Mouse (Mus musculus) neutrophil, adult 5-6 weeks (primary cell): Measurements from ENCODE around the gene Dusp2. TPM values are rescaled to one million over a fixed set of nuclear protein-coding genes. Genes with fewer than 3 reads are reported as not detected.
A peak's percentile ranks its signal among the peaks of the same experiment; 100 is the strongest.

Experiments used
- ATAC-seq: fragments of 151-379, 151-347 bp; 2 replicates; pipeline ENCODE4 v1.8.0; 2017; ENCODE audit warnings: mild to moderate bottlenecking, moderate TSS enrichment; ENCODE audit not compliant: insufficient number of reproducible peaks, poor library complexity, low FRiP score, severe bottlenecking; ENCODE audit errors: extremely low read depth
- total RNA-seq: library from RNA; stranded (forward); fragments of 200-1000 nt; gene quantifications from 2 replicates; pipeline ENCODE4 v1.2.3, GENCODE M21; 2017

Gene Dusp2
- total RNA-seq, 1 experiment from 2014 or later, result 211 TPM

GRCm38 (mm10) chr2:127362459-127363281, 26.7 kb downstream of the Dusp2 start, which contains the start of gene Adra2b:
Adra2b (plus strand) TSS chr2:127363208.
- ATAC-seq, result peak; percentile 52; the same call in 1 of the 2 replicates

GRCm38 (mm10) chr2:127363282-127363652, 27.3 kb downstream of the Dusp2 start:
- ATAC-seq, result no peak; the same call in 1 of the 2 replicates

DNA sequence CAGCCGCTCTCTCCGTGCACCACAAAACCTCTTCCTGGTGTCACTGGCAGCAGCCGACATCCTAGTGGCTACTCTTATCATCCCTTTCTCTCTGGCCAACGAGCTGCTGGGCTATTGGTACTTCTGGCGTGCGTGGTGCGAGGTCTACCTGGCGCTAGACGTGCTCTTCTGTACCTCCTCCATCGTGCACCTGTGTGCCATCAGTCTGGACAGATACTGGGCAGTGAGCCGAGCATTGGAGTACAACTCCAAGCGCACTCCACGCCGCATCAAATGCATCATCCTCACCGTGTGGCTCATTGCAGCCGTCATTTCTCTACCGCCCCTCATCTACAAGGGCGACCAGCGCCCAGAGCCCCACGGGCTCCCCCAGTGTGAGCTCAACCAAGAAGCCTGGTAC, 27.7 kb downstream of the Dusp2 start:
- ATAC-seq, result no peak

- ATAC-seq, result no peak
Measured at GRCm38 (mm10) chr2:127364452-127364851, 28.5 kb downstream of the Dusp2 start.

GRCm38 (mm10) chr2:127367126-127367820, 31.3 kb downstream of the Dusp2 start:
- ATAC-seq, result no peak

GRCm38 (mm10) chr2:127369703-127370376, 33.9 kb downstream of the Dusp2 start:
- no peak for ATAC-seq

DNA sequence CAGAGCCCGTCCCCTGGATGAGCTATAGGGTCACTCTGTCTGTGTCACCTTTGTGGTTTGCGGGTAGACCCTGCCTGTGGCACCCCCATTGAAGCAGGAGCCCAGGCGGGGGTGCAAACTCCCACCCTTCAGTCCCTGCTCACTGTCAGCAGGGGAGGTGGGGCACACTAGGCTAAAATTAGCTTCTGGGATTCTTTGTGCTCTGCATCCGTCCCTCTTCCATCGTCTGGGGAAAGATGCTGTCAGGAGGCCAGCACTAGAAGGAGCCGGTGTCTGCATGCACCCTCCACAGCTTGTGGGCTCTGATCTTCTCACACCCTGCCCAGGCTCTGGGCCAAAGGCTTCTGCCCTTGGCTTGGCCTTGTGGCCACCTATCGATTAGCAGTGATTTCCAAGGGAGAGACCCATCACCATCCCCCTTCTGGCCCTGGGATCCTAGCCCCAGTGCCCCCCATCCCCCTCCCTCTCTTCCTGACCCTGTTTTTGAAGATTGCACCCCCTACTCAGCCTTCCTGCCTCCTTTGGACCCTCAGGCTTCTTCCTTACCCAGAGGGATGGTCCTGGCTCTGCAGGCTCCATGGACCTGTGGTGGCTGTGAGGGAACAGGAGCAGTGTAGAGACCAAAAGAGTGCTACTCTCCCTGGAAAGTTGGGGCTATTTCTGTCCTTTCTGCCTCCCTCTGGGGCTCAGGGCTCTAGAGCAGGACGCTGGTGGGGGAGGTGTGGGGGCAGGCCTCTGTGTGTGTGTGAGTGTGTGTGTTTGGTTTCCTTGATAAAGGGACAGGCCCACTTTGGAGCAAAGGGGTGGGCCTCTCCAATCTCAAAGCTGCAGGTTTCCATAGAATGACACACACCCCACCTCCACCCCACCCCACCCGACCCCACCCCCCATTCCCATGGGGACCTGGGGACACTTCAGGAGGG, 34.9 kb downstream of the Dusp2 start:
- no peak for ATAC-seq

DNA sequence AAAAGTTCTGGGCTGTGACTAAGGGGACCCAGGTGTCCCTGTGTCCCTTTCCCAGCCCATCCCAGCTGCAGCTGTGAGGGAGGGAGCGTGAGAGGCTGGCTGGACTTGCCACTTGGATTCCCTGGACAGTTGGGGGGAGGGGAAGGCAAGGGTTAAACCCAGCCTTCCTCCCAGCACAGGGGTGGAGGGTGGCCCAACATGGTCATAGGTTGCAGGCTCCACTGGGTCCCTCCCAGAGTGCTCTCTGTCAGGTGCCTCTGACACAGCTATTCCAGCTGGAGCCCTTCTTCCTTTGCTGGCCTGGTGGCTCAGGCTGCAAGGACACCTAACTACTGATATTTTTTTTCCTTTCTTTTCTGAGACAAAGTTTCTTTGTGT, 35.5 kb downstream of the Dusp2 start:
- no peak for ATAC-seq

- no peak for ATAC-seq
Measured at GRCm38 (mm10) chr2:127372082-127372481, 36.1 kb downstream of the Dusp2 start.

- ATAC-seq, result no peak
Measured at GRCm38 (mm10) chr2:127374131-127374530, 38.2 kb downstream of the Dusp2 start.

DNA sequence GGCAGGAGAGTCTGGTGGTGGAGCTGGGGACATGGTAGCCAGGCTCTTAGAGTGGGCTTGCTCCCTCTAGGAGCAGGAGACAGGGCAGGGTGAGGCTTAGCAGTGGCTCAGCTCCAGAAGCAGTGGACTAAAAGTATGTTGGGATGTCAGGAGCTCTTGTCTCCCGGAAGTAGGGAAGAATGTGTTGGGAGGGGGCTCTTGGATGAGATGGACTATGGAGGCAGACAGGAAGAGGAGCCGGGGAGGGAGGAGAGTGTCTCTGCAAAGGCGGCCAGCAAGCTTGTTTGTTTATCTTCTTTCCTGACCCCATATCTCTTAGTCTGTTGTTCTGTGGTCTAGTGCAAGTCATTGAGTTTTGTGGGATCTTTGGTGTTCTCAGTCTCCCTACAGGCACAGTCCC, 39.1 kb downstream of the Dusp2 start:
- ATAC-seq, result no peak

- 0 out of 2 replicates have a peak, but pooled peaks have one; percentile 29 for ATAC-seq
Measured at GRCm38 (mm10) chr2:127375759-127376341, 39.9 kb downstream of the Dusp2 start.

DNA sequence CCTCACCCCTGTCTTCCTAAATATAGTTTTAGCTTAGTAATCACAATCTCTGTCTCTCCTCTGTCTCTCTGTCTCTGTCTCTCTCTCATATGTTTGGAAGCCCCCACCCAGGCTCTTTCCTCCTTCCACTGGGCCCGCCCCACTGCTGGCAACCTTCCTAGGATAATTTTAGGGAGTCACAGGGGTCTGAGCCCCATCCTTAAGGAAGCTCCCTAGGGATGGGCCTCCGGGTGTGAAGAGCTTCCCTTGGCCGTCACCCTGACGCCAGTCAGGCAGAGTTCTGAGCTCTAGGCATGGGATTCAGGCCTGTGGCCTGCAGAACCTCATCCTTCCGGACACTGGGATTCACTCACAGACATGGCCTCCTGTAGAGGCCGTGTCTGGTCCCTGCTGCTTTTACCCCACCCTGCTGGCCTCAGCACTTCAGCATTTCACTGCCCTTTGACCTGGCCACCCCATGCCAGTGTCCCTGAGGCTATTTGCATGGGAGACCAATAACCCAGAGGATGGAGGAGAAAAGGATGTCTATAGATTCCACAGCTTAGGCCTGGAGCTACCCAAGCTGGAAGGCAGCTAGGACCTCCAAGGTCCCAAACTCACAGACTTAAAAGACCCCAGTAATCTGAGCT, 40.6 kb downstream of the Dusp2 start:
- ATAC-seq, result no peak

DNA sequence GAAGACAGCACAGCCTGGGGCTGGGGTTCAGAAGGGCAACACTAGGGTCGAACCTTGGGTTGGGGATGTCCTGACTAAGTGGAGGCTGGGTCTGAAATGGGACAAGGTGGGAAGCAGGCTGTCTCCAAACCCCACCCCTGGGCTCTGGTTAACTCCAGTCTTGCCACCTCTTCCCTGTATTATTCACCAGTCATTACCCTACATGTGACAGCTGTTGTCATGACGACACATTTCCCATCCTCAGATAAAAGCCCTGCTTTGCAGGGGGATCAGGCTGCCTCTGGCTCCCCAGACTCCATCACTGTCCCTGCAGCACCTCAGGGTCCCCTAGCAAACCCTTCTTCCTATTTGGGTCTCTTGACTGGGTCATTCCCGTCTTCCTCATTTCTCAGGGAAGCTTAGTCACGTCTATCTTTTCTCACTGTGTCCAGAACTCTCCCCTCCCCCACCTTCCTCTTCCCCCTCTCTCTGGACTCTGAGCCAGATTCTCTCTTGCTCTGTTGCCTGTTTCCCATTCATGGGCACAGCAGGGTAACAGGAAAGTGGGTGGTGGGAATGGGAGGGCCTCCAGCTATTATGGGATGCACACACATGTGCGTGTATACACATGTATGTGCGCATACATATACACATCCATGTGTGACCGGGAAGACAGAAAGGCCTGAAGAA, 42.1 kb downstream of the Dusp2 start:
- ATAC-seq, result no peak

GRCm38 (mm10) chr2:127378611-127378990, 42.6 kb downstream of the Dusp2 start:
- ATAC-seq, result no peak

DNA sequence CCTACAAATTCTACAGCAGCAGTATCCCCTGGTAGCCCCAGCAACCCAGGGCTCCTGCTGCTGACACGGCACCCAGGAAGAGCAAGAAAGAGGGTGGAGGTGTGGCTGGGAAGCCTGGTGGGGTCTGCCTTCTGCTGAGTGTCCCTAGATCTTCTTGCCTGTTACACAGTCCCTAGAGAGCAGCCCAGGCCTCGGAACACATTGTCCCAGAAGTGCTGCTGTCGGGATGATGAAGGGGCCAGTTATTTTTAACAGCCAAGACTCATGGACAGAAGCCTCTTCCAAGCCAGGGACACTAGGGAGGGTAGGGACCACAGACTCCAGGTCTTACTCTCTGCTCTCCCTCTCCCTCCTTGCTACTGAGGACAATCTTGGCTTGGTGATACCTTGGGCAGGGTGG, 43.3 kb downstream of the Dusp2 start:
- no peak for ATAC-seq

- no peak for ATAC-seq
Measured at GRCm38 (mm10) chr2:127383881-127384280, 47.9 kb downstream of the Dusp2 start.
